ENCODE assay signal across 8 mouse cellular contexts in genomic region chr3:126596086-126596485, GRCm38 (mm10). TPM values are rescaled to one million over a fixed set of nuclear protein-coding genes. Genes with fewer than 3 reads are reported as not detected.
A peak's percentile ranks its signal among the peaks of the same experiment; 100 is the strongest.
DNase-seq lines count a peak whose midpoint lies in the region; TF ChIP-seq lines count a peak whose summit lies in the region.

Gene Camk2d, plus strand, starts transcription at chr3:126596302.

- peak within 1 kb of the TSS; percentile 73 for H3K4me3 ChIP-seq in left cerebral cortex, adult 2 months
- peak within 1 kb of the TSS; percentile 47 for H3K4me3 ChIP-seq in macrophage (ENCODE audit: inconsistent target)

- peaks cover 7% of the 10 kb centered on the region; the same call in 1 of the 2 replicates for H3K36me3 ChIP-seq in macrophage (ENCODE audit: inconsistent target)

- TF ChIP-seq CTCF in left cerebral cortex, adult 2 months (IDR thresholded peaks at IDR 0.05) = no peak

- peak; percentile 96 for DNase-seq in adrenal gland, adult 18-20 months (ENCODE audit: low spot score in 2 of 2)
- peak; percentile 98 for DNase-seq in embryo, embryonic 10.5 days (ENCODE audit: low spot score)
- peak; percentile 97 for DNase-seq in gastrocnemius, postnatal 10 days
- peak; percentile 96 for DNase-seq in hindlimb bud, embryonic 11.5 days (ENCODE audit: extremely low spot score, low read depth, low spot score)
- DNase-seq in left cerebral cortex, adult 2 months (ENCODE audit: extremely low spot score in 1 of 2, low spot score in 2 of 2) = peak; percentile 92 to 93
- DNase-seq in retina, postnatal 7 days (ENCODE audit: low read depth, low spot score) = peak; percentile 92
- peak; percentile 94 to 96 for DNase-seq in urinary bladder, adult 18-20 months (ENCODE audit: low spot score in 2 of 2)

- 2% methylated on average over 15 of the region's 16 CpGs for WGBS in macrophage (ENCODE audit: missing documents)

- H3K27ac ChIP-seq in left cerebral cortex, adult 2 months = peak within 1 kb of the TSS; percentile 92
- H3K27ac ChIP-seq in macrophage = peak within 1 kb of the TSS; percentile 82

- intact Hi-C loops in left cerebral cortex, adult 2 months (cut with DNase I) = loop anchor here (2.0 to 10.0 kb wide), 7 partner anchors 59 to 809 kb away; no protein-coding TSS in a partner anchor

- peaks cover 36% of the 10 kb centered on the region for H3K79me2 ChIP-seq in macrophage (ENCODE audit: inconsistent target)

RNA-seq across cellular contexts. Expression of gene Camk2d, which starts in this region (rescaled TPM):
- 10 to 100 TPM; 90.2 to 95.1 TPM for total RNA-seq in adrenal gland, adult 18-20 months (2021)
- 100 to 1,000 TPM; 108 to 111 TPM for total RNA-seq in gastrocnemius, postnatal 10 days (2021)
- 100 to 1,000 TPM; 176 to 181 TPM for total RNA-seq in left cerebral cortex, adult 2 months (2021)
- total RNA-seq in macrophage (2018; cell fraction: chromatin; rRNA removed) = 1,000 to 10,000 TPM in 2 of 26 experiments, 100 to 1,000 TPM in 24; 279 to 1,204 (median 350) TPM
- total RNA-seq in macrophage (2018; cell fraction: cytosol; rRNA removed) = 100 to 1,000 TPM in 2 of 26 experiments, 10 to 100 TPM in 24; 62.6 to 103 (median 86.1) TPM
- 1,000 to 10,000 TPM in 1 of 26 experiments, 100 to 1,000 TPM in 25; 170 to 1,142 (median 219) TPM for total RNA-seq in macrophage (2018; cell fraction: nucleus; rRNA removed)
- 34.7 to 93.5 TPM (median 69.7 TPM) in 3 replicates for polyA plus RNA-seq in macrophage (2018)

Comparison
In these comparisons a context has a peak if more than half of its experiments do, and no peak if none do; other contexts are left out.
1. Peak in every context shown above with its lines: DNase-seq, H3K4me3 ChIP-seq and H3K27ac ChIP-seq.